Mouse (Mus musculus) G1E (cell line): ENCODE results near the gene Rps11.

Experiments
- CTCF ChIP-seq: IDR thresholded peaks from 2 replicates; pipeline ENCODE4 v1.5.1; 2012; ENCODE audit warnings: low read depth, low read length, inconsistent platforms, mixed read lengths
- TAL1 ChIP-seq: conservative IDR thresholded peaks from 2 replicates; pipeline ENCODE4 v1.6.1; 2012; ENCODE audit warnings: low read depth, low read length, inconsistent platforms, mixed read lengths

- TF ChIP-seq TAL1 (no peak), CTCF (peak; percentile 89)
These were observed 11.8 kb upstream of the Rps11 start, which contains the start of the genes Gm45713 and Flt3l for GRCm38 (mm10) chr7:45135993-45136567.
